Mouse (Mus musculus) megakaryocyte, embryonic 14.5 days (primary cell): ENCODE measurements around the gene Cnksr3.

Experiments
- FLI1 ChIP-seq: IDR thresholded peaks from 2 replicates; pipeline ENCODE4 v1.6.1; 2012; ENCODE audit warnings: low read length, inconsistent platforms, mixed read lengths
- GATA1 ChIP-seq: IDR thresholded peaks from 3 replicates; pipeline ENCODE4 v1.6.1; 2012; ENCODE audit warnings: mixed read lengths, low read length, inconsistent platforms, borderline replicate concordance

DNA sequence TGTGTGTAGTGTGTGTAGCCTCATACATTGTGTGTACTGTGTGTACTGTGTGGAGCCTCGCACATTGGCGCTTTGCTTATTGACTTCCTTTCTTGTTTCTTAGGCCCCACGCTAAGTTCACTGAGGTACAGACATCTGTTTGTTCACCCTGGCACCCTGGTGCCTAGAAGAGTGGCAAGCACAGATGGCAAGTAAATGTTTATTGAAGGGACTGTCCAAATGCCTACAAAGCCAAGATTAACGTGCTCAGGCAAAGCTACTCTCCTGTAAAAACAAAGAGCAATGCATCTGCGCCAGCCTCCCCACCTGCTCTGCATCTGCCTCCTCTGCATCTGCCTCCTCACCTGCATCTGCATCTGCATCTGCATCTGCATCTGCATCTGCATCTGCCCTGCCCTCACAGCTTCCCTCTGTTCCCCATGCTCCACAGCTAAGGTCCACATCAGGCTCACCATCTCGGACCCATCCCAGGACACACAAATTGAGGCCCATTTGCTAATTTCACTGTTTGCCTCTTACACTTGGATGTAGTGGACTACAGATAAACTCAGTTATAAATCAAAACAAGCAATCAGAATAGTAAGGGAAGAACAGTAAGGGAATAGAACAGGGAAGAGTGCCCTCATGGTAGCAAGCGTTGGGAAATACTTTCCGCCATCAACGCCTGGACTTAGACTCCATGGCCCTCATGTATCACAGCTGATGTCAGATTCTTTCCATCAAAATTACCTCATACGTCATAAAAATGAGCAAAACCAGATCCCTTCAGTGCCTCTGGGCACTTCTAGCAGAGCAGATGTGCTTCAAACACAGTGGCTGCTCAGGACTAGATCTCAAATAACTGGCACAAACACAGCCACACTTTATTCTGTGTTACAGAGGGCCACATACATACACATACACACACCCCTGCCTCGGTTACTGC, 62.1 kb downstream of the Cnksr3 start:
- TF ChIP-seq GATA1 (no peak), FLI1 (no peak)
